13 mouse cellular contexts compared by ENCODE assay signal in genomic region chr10:37347661-37348060, GRCm38 (mm10).
"Had no signal": no experiment of that assay in that cellular context is flagged by ENCODE, and none has a peak within 500 bp of the region (broad histone marks: within the 10 kb centered on the region; RNA-seq: fewer than 3 reads in every experiment).

No protein-coding gene starts in this region.

- H3K36me3 ChIP-seq: limb, embryonic 13.5 days; liver, embryonic 15.5 days; neural tube, embryonic 13.5 days had no signal

- H3K9ac ChIP-seq: limb, embryonic 13.5 days; liver, embryonic 15.5 days; neural tube, embryonic 13.5 days had no signal

- H3K4me1 ChIP-seq: limb, embryonic 13.5 days; liver, embryonic 15.5 days; neural tube, embryonic 13.5 days had no signal

- ATAC-seq: lung, postnatal 0 days had no signal

- H3K27ac ChIP-seq: layer of hippocampus, adult 2 months; limb, embryonic 13.5 days; liver, embryonic 15.5 days; neural tube, embryonic 13.5 days had no signal

- H3K9me3 ChIP-seq: limb, embryonic 13.5 days; liver, embryonic 15.5 days; neural tube, embryonic 13.5 days had no signal

- H3K27me3 ChIP-seq: limb, embryonic 13.5 days; liver, embryonic 15.5 days; neural tube, embryonic 13.5 days had no signal

- DNase-seq: kidney, postnatal 10 days; kidney, postnatal 4 days; lung, adult 2 months; lung, postnatal 36 days; midbrain, embryonic 14.5 days; right cerebral cortex, postnatal 14 days; thymus, postnatal 36 days had no signal

- H3K4me2 ChIP-seq: limb, embryonic 13.5 days; liver, embryonic 11.5 days; liver, embryonic 15.5 days; neural tube, embryonic 13.5 days had no signal

- H3K4me3 ChIP-seq: layer of hippocampus, adult 2 months; limb, embryonic 13.5 days; liver, embryonic 15.5 days; neural tube, embryonic 13.5 days had no signal
